In genomic region chr10:83212618-83213017, GRCm38 (mm10) we compare ENCODE assay signal across 15 mouse cellular contexts.
DNase-seq lines count a peak whose midpoint lies in the region; ATAC-seq lines count a peak whose summit lies in the region.
"Had no signal": no experiment of that assay in that cellular context is flagged by ENCODE, and none has a peak within 500 bp of the region (broad histone marks: within the 10 kb centered on the region; RNA-seq: fewer than 3 reads in every experiment).

No protein-coding gene starts in this region.

- DNase-seq in frontal cortex, postnatal 10 days (ENCODE audit: low spot score in 2 of 2): no peak
- peak; percentile 26 to 31 for DNase-seq in right cerebral cortex, adult 2 months (ENCODE audit: low spot score in 2 of 2)
- no peak for DNase-seq in right cerebral cortex, postnatal 25 days
- DNase-seq in spleen, postnatal 14 days (ENCODE audit: low spot score in 2 of 2): no peak
- DNase-seq: adrenal gland, adult 2 months; adrenal gland, postnatal 10 days; adrenal gland, postnatal 25 days; cerebellum, adult 11-12 months; cerebellum, adult 2 months; cerebellum, adult 9-10 months; cerebellum, postnatal 10 days; cerebellum, postnatal 25 days had no signal

- ATAC-seq in frontal cortex, adult (ENCODE audit: low TSS enrichment): peak; percentile 84; the same call in 1 of the 2 replicates
- ATAC-seq: forebrain, embryonic 14.5 days; forebrain, embryonic 16.5 days had no signal

Comparison
In these comparisons a context has a peak if more than half of its experiments do, and no peak if none do; other contexts are left out.
1. DNase-seq: peak in right cerebral cortex, adult 2 months (2 of 2); none in frontal cortex, postnatal 10 days (0 of 2), right cerebral cortex, postnatal 25 days (single experiment) and spleen, postnatal 14 days (0 of 2).